Mouse (Mus musculus) retina, postnatal 7 days (tissue): ENCODE measurements at regions not wholly inside any gene's neighbourhood (a gene's known extent, or its start where the extent isn't known, plus 50 kb on each side); places are given as distances from the start of the nearest gene placed in this dataset.

Source experiments
- DNase-seq: peaks from one replicate; pipeline ENCODE4 v3.0.0-alpha.2; 2012; ENCODE audit warnings: low read depth, low spot score

GRCm38 (mm10) chr2:71690277-71691161 is 54.9 kb upstream of the Itga6 start:
- DNase-seq: no peak

- DNase-seq: no peak
Observed at GRCm38 (mm10) chr2:71694758-71695310, 50.6 kb upstream of the Itga6 start.
